Mouse (Mus musculus) E14TG2a.4 (cell line): ENCODE results near the gene Moxd1.

Experiments used
- CTCF ChIP-seq: conservative IDR thresholded peaks from 2 replicates; pipeline ENCODE4 v1.5.1; 2014; ENCODE audit warnings: low read length
- NANOG ChIP-seq: IDR thresholded peaks from 2 replicates; pipeline ENCODE4 v1.6.1; 2014; ENCODE audit warnings: borderline replicate concordance, low read length, mixed read lengths

- TF ChIP-seq CTCF (no peak), NANOG (no peak)
Observed at GRCm38 (mm10) chr10:24248116-24248515, 24.8 kb downstream of the Moxd1 start.
